Mouse (Mus musculus): ENCODE data around the gene Epha6. TPM values are rescaled to one million over a fixed set of nuclear protein-coding genes. Genes with fewer than 3 reads are reported as not detected.
A peak's percentile ranks its signal among the peaks of the same experiment; 100 is the strongest.

Epha6 gene
- polyA plus RNA-seq, 1 experiment from 2014 or later: 1.3 TPM

GRCm38 (mm10) chr16:60257623-60258022 is 347.7 kb downstream of the Epha6 start:
- no peak overlapping the region for H3K9ac ChIP-seq
- no peak overlapping the region for H3K27ac ChIP-seq
- H3K4me3 ChIP-seq (replicated peaks): no peak overlapping the region
- 81% methylated on average over 2 of the region's 2 CpGs for WGBS
- no peaks in the 10 kb centered on the region for H3K36me3 ChIP-seq (replicated peaks)
- H3K4me2 ChIP-seq: no peak overlapping the region
- no peaks in the 10 kb centered on the region for H3K9me3 ChIP-seq
- ATAC-seq (ENCODE audit: low FRiP score): no peak
- H3K4me1 ChIP-seq: no peaks in the 10 kb centered on the region
- H3K27me3 ChIP-seq: no peaks in the 10 kb centered on the region

GRCm38 (mm10) chr16:60257044-60257443 is 348.3 kb downstream of the Epha6 start:
- H3K4me2 ChIP-seq: no peak overlapping the region
- no peaks in the 10 kb centered on the region for H3K27me3 ChIP-seq
- no peak overlapping the region for H3K4me3 ChIP-seq (replicated peaks)
- ATAC-seq (ENCODE audit: low FRiP score): no peak
- WGBS: 85% methylated on average over 4 of the region's 4 CpGs
- no peak overlapping the region for H3K27ac ChIP-seq
- H3K36me3 ChIP-seq (replicated peaks): no peaks in the 10 kb centered on the region
- no peak overlapping the region for H3K9ac ChIP-seq
- no peaks in the 10 kb centered on the region for H3K4me1 ChIP-seq
- H3K9me3 ChIP-seq: no peaks in the 10 kb centered on the region

GRCm38 (mm10) chr16:60239356-60240190 is 365.8 kb downstream of the Epha6 start:
- Histone ChIP-seq H3K9ac (no peak overlapping the region), H3K4me1 (no peaks in the 10 kb centered on the region), H3K9me3 (no peaks in the 10 kb centered on the region), H3K4me3 (replicated peaks) (no peak overlapping the region), H3K27me3 (no peaks in the 10 kb centered on the region), H3K36me3 (replicated peaks) (no peaks in the 10 kb centered on the region), H3K4me2 (no peak overlapping the region), H3K27ac (no peak overlapping the region)
- ATAC-seq (ENCODE audit: low FRiP score): no peak
- WGBS: 81% methylated on average over 2 of the region's 2 CpGs

- no peaks in the 10 kb centered on the region for H3K36me3 ChIP-seq (replicated peaks)
- H3K27ac ChIP-seq: no peak overlapping the region
- no peak overlapping the region for H3K9ac ChIP-seq
- H3K4me2 ChIP-seq: no peak overlapping the region
- no peaks in the 10 kb centered on the region for H3K27me3 ChIP-seq
- H3K4me1 ChIP-seq: no peaks in the 10 kb centered on the region
- no peak for ATAC-seq (ENCODE audit: low FRiP score)
- WGBS: 91% methylated on average over 5 of the region's 5 CpGs
- no peaks in the 10 kb centered on the region for H3K9me3 ChIP-seq
- H3K4me3 ChIP-seq (replicated peaks): no peak overlapping the region
Measured at GRCm38 (mm10) chr16:60233985-60234766, 371.2 kb downstream of the Epha6 start.

- Histone ChIP-seq H3K4me3 (replicated peaks) (no peak overlapping the region), H3K4me1 (no peaks in the 10 kb centered on the region), H3K9ac (no peak overlapping the region), H3K36me3 (replicated peaks) (no peaks in the 10 kb centered on the region), H3K27me3 (no peaks in the 10 kb centered on the region), H3K4me2 (no peak overlapping the region), H3K9me3 (no peaks in the 10 kb centered on the region), H3K27ac (no peak overlapping the region)
- no peak for ATAC-seq (ENCODE audit: low FRiP score)
- 97% methylated on average over 2 of the region's 2 CpGs for WGBS
Measured at GRCm38 (mm10) chr16:60232982-60233381, 372.3 kb downstream of the Epha6 start.

- no peaks in the 10 kb centered on the region for H3K4me1 ChIP-seq
- H3K4me3 ChIP-seq (replicated peaks): no peak overlapping the region
- H3K9ac ChIP-seq: no peak overlapping the region
- H3K4me2 ChIP-seq: no peak overlapping the region
- no peaks in the 10 kb centered on the region for H3K9me3 ChIP-seq
- no peaks in the 10 kb centered on the region for H3K36me3 ChIP-seq (replicated peaks)
- H3K27ac ChIP-seq: no peak overlapping the region
- H3K27me3 ChIP-seq: no peaks in the 10 kb centered on the region
- ATAC-seq (ENCODE audit: low FRiP score): no peak
Measured at GRCm38 (mm10) chr16:60209151-60209550, 396.2 kb downstream of the Epha6 start.

- WGBS: 8% methylated on average over 3 of the region's 3 CpGs
- Histone ChIP-seq H3K4me2 (no peak overlapping the region), H3K4me3 (replicated peaks) (no peak overlapping the region), H3K9ac (no peak overlapping the region), H3K27ac (0 out of 2 replicates have a peak overlapping the region, but pooled peaks have one; percentile 8), H3K36me3 (replicated peaks) (no peaks in the 10 kb centered on the region), H3K27me3 (no peaks in the 10 kb centered on the region), H3K4me1 (no peaks in the 10 kb centered on the region), H3K9me3 (no peaks in the 10 kb centered on the region)
- peak; percentile 74; the same call in 1 of the 2 replicates for ATAC-seq (ENCODE audit: low FRiP score)
Measured at GRCm38 (mm10) chr16:60175580-60175979, 429.8 kb downstream of the Epha6 start.

- H3K27me3 ChIP-seq: no peaks in the 10 kb centered on the region
- H3K4me3 ChIP-seq (replicated peaks): no peak overlapping the region
- no peak overlapping the region for H3K9ac ChIP-seq
- no peak for ATAC-seq (ENCODE audit: low FRiP score)
- no peak overlapping the region for H3K27ac ChIP-seq
- no peaks in the 10 kb centered on the region for H3K36me3 ChIP-seq (replicated peaks)
- H3K9me3 ChIP-seq: no peaks in the 10 kb centered on the region
- no peak overlapping the region for H3K4me2 ChIP-seq
- WGBS: 70% methylated on average over 2 of the region's 2 CpGs
- H3K4me1 ChIP-seq: no peaks in the 10 kb centered on the region
Measured at GRCm38 (mm10) chr16:60152439-60152838, 452.9 kb downstream of the Epha6 start.

- 80% methylated on average over 3 of the region's 3 CpGs for WGBS
Measured at GRCm38 (mm10) chr16:60144370-60144769, 461.0 kb downstream of the Epha6 start.

GRCm38 (mm10) chr16:60121435-60121834 is 483.9 kb downstream of the Epha6 start:
- Histone ChIP-seq H3K4me3 (replicated peaks) (no peak overlapping the region), H3K4me2 (no peak overlapping the region), H3K9ac (no peak overlapping the region), H3K27me3 (no peaks in the 10 kb centered on the region), H3K9me3 (no peaks in the 10 kb centered on the region), H3K36me3 (replicated peaks) (no peaks in the 10 kb centered on the region), H3K27ac (no peak overlapping the region), H3K4me1 (no peaks in the 10 kb centered on the region)
- ATAC-seq (ENCODE audit: low FRiP score): no peak
- WGBS: 73% methylated on average over 3 of the region's 3 CpGs

More at GRCm38 (mm10) chr16:60144370-60144769, 461.0 kb downstream of the Epha6 start:
- no peak overlapping the region for H3K27ac ChIP-seq
- no peaks in the 10 kb centered on the region for H3K36me3 ChIP-seq (replicated peaks)
- no peaks in the 10 kb centered on the region for H3K4me1 ChIP-seq
- H3K4me2 ChIP-seq: no peak overlapping the region
- no peak overlapping the region for H3K9ac ChIP-seq
- no peak for ATAC-seq (ENCODE audit: low FRiP score)
- no peak overlapping the region for H3K4me3 ChIP-seq (replicated peaks)
- no peaks in the 10 kb centered on the region for H3K9me3 ChIP-seq
- H3K27me3 ChIP-seq: no peaks in the 10 kb centered on the region

GRCm38 (mm10) chr16:60102210-60102609 is 503.1 kb downstream of the Epha6 start:
- no peak overlapping the region for H3K27ac ChIP-seq
- no peaks in the 10 kb centered on the region for H3K4me1 ChIP-seq
- 84% methylated on average over 3 of the region's 3 CpGs for WGBS
- H3K27me3 ChIP-seq: no peaks in the 10 kb centered on the region
- no peak overlapping the region for H3K4me2 ChIP-seq
- no peak overlapping the region for H3K4me3 ChIP-seq (replicated peaks)
- no peak overlapping the region for H3K9ac ChIP-seq
- no peak for ATAC-seq (ENCODE audit: low FRiP score)
- H3K9me3 ChIP-seq: no peaks in the 10 kb centered on the region
- no peaks in the 10 kb centered on the region for H3K36me3 ChIP-seq (replicated peaks)

- Histone ChIP-seq H3K27me3 (no peaks in the 10 kb centered on the region), H3K4me1 (no peaks in the 10 kb centered on the region), H3K4me2 (no peak overlapping the region), H3K36me3 (replicated peaks) (no peaks in the 10 kb centered on the region), H3K9ac (no peak overlapping the region), H3K4me3 (replicated peaks) (no peak overlapping the region), H3K9me3 (no peaks in the 10 kb centered on the region), H3K27ac (no peak overlapping the region)
- 76% methylated on average over 1 of the region's 1 CpGs for WGBS
- no peak for ATAC-seq (ENCODE audit: low FRiP score)
Measured at GRCm38 (mm10) chr16:60095333-60095732, 510.0 kb downstream of the Epha6 start.

Data from forebrain, embryonic 12.5 days (tissue).